Mouse (Mus musculus) forebrain, postnatal 0 days (tissue): ENCODE data around the gene Pbdc1. TPM values are rescaled to one million over a fixed set of nuclear protein-coding genes. Genes with fewer than 3 reads are reported as not detected.
"Not testable (repeated sequence)": the region's sequence is repeated elsewhere in the genome, so short reads cannot be mapped to it uniquely, and the experiment has no call there.

Experiments
- ATAC-seq: fragments of 200-750 bp; cut with Nextera tagmentation; 2 replicates; pipeline ENCODE4 v1.8.0; 2017; ENCODE audit warnings: mild to moderate bottlenecking, moderate library complexity
- DNase-seq: peaks from one replicate; pipeline ENCODE4 v3.0.0-alpha.2; 2015
- H3K27ac ChIP-seq: fragments of 300-500 bp; sonication (generic); 2 replicates; pipeline ENCODE4 v1.5.1; 2014; ENCODE audit warnings: low read depth, mild to moderate bottlenecking, antibody characterized with exemption, low read length, moderate library complexity, mixed read lengths
- H3K27me3 ChIP-seq: fragments of 300-500 bp; sonication (generic); 2 replicates; pipeline ENCODE4 v1.6.1; 2014; ENCODE audit warnings: mild to moderate bottlenecking, low read length, mixed read lengths; ENCODE audit not compliant: insufficient read depth
- H3K36me3 ChIP-seq: fragments of 300-500 bp; sonication (generic); 2 replicates; pipeline ENCODE4 v1.6.1; 2014; ENCODE audit warnings: mild to moderate bottlenecking, moderate library complexity; ENCODE audit not compliant: insufficient read depth
- H3K4me1 ChIP-seq: fragments of 300-500 bp; sonication (generic); 2 replicates; pipeline ENCODE4 v1.6.1; 2014; ENCODE audit warnings: antibody characterized with exemption; ENCODE audit not compliant: insufficient read depth
- H3K4me2 ChIP-seq: fragments of 300-500 bp; sonication (generic); 2 replicates; pipeline ENCODE4 v1.6.1; 2014; ENCODE audit warnings: low read depth, mild to moderate bottlenecking, moderate library complexity
- H3K4me3 ChIP-seq: fragments of 300-500 bp; sonication (generic); 2 replicates; pipeline ENCODE4 v1.5.1; 2014; ENCODE audit warnings: low read depth, low read length, mixed read lengths
- H3K9ac ChIP-seq: fragments of 300-500 bp; sonication (generic); 2 replicates; pipeline ENCODE4 v1.6.1; 2014; ENCODE audit warnings: mild to moderate bottlenecking
- H3K9me3 ChIP-seq: fragments of 300-500 bp; sonication (generic); 2 replicates; pipeline ENCODE4 v1.6.1; 2016; ENCODE audit warnings: low read length
- CTCF ChIP-seq: sonication (generic); IDR thresholded peaks from 2 replicates; pipeline ENCODE4 v1.5.1; 2016; ENCODE audit warnings: antibody characterized with exemption, control low read depth, low read depth
- WGBS: fragments of 180-500 bp; shearing (Covaris S2); extraction: QIAGEN DNeasy Blood & Tissue Kit; methylation state at CpG from one replicate; pipeline ENCODE4 v1.1.7; 2014; 5-methylcytosine and 5-hydroxymethylcytosine counted together
- polyA plus RNA-seq: library from polyadenylated mRNA; unstranded; fragments of >200 nt; fragmentation: Nextera tagmentation; extraction: Ambion mirVana; gene quantifications from 2 replicates; pipeline ENCODE4 v1.2.1, GENCODE M21; 2015
- total RNA-seq: library from RNA; depleted of rRNA; stranded (reverse); fragments of >200 nt; gene quantifications from 2 replicates; pipeline ENCODE4 v1.2.3, GENCODE M21; 2014; rRNA removed

Pbdc1 gene
- total RNA-seq (14.4 and 24.0 TPM in 2 replicates), polyA plus RNA-seq (28.2 and 35.1 TPM in 2 replicates)

DNA sequence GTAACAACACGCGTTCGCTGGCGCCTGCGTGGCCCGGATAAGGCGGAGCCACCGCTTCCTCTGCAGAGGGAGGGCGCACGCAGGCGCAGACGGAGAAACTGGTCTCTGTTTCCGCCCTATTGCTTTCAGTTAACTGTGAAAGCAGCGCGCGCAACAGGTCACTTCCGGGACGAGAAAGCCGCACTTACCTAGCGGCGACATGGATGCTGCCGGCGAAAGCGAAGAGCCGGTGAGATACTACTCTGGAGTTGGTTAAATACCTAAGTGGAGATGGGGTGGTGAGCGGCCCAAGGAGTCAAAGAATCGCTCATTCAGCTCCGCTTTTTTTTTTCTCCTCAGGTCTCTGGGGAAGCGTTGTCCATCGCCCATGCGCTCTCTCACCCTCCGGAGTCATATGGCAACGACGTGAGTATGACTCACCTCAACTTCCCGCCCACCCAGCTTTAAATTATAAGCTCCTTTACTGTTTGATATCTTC lies at the start of gene Pbdc1:
Gene Pbdc1 (plus strand): TSS at position 142 of the 478 bp plus-strand sequence.
- 5% methylated on average over 35 of the region's 35 CpGs for WGBS
- Histone ChIP-seq H3K9ac (peak within 1 kb of the TSS; percentile 41), H3K4me2 (peak within 1 kb of the TSS; percentile 58), H3K4me3 (peak within 1 kb of the TSS; percentile 54), H3K27me3 (no peaks in the 10 kb centered on the region), H3K9me3 (no peaks in the 10 kb centered on the region), H3K4me1 (no peaks in the 10 kb centered on the region), H3K27ac (peak within 1 kb of the TSS; percentile 57; the same call in 1 of the 2 replicates), H3K36me3 (no peaks in the 10 kb centered on the region)
- no peak; the same call in 1 of the 2 replicates for TF ChIP-seq CTCF
- ATAC-seq = peak; percentile 100
- DNase-seq = peak; percentile 93

DNA sequence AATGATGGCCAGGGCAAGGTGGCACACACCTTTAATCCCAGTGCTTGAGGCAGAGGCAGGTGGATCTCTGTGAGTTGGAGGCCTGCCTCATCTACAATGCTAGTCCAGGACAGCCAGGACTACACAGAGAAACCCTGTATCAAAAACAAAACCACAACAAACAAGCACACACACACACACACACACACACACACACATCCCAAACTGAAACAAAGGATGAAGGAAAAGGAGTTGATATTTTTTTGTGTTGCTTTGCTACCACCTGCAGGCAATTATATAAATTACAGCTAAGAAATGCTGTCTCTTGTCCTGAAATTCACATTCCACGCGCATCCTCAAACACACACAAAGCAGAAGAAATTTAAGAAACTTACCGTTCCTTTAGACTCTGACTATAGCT lies 41.9 kb upstream of the Pbdc1 start:
- Histone ChIP-seq H3K27ac (no peak overlapping the region), H3K27me3 (no peaks in the 10 kb centered on the region), H3K9ac (no peak overlapping the region), H3K4me2 (no peak overlapping the region), H3K9me3 (no peaks in the 10 kb centered on the region), H3K4me1 (no peaks in the 10 kb centered on the region), H3K4me3 (no peak overlapping the region), H3K36me3 (0 out of 2 replicates have a peak, but pooled peaks cover 3% of the 10 kb centered on the region)
- TF ChIP-seq CTCF = peak; percentile 55
- WGBS = 60% methylated on average over 3 of the region's 3 CpGs
- peak; percentile 42 for ATAC-seq
- DNase-seq = peak; percentile 55

DNA sequence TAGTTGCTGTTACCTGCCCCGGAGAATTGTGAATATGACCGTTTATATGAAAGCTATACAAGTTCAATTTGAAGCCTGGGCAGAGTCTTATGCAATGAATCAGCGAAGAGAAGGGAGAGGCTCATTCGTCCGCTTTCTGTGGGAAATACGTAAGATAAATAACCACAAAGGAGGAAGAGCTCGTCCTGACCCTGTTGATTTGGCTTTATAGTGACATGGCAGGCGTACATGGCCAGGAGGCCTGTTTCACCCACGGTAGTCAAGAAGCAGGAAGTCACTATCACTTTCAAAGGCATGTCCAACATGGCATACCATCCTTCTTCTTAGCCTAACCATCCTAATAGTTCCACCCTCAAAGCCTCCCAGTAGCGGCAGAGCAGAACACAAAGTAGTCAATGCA lies 15.3 kb upstream of the Pbdc1 start:
- peaks cover 40% of the 10 kb centered on the region for H3K36me3 ChIP-seq
- no peak overlapping the region for H3K4me3 ChIP-seq
- no peak overlapping the region for H3K27ac ChIP-seq
- no peaks in the 10 kb centered on the region; the same call in 1 of the 2 replicates for H3K4me1 ChIP-seq
- WGBS = 93% methylated on average over 10 of the region's 10 CpGs
- ATAC-seq = no peak
- TF ChIP-seq CTCF = no peak
- no peaks in the 10 kb centered on the region for H3K27me3 ChIP-seq
- H3K9me3 ChIP-seq = no peaks in the 10 kb centered on the region
- H3K4me2 ChIP-seq = no peak overlapping the region
- DNase-seq = no peak
- H3K9ac ChIP-seq = no peak overlapping the region

GRCm38 (mm10) chrX:105064801-105065200 lies 14.8 kb upstream of the Pbdc1 start:
- Histone ChIP-seq H3K9ac (no peak overlapping the region), H3K27me3 (no peaks in the 10 kb centered on the region), H3K9me3 (no peaks in the 10 kb centered on the region), H3K36me3 (peaks cover 36% of the 10 kb centered on the region), H3K4me1 (no peaks in the 10 kb centered on the region; the same call in 1 of the 2 replicates), H3K4me3 (no peak overlapping the region), H3K27ac (no peak overlapping the region), H3K4me2 (no peak overlapping the region)
- DNase-seq (no peak), ATAC-seq (no peak)
- WGBS = 96% methylated on average over 4 of the region's 4 CpGs
- no peak for TF ChIP-seq CTCF

- Histone ChIP-seq H3K27me3 (no peaks in the 10 kb centered on the region), H3K36me3 (peaks cover 16% of the 10 kb centered on the region), H3K9me3 (no peaks in the 10 kb centered on the region), H3K4me3 (peak overlapping the region; percentile 63), H3K4me2 (peak overlapping the region; percentile 49), H3K4me1 (no peaks in the 10 kb centered on the region; the same call in 1 of the 2 replicates), H3K27ac (peak overlapping the region; percentile 70), H3K9ac (peak overlapping the region; percentile 56)
- under 1% methylated on average over 32 of the region's 32 CpGs for WGBS
- DNase-seq (peak; percentile 91), ATAC-seq (peak; percentile 98)
- peak; percentile 53 for TF ChIP-seq CTCF
Measured at GRCm38 (mm10) chrX:105069671-105070503, 9.7 kb upstream of the Pbdc1 start.

DNA sequence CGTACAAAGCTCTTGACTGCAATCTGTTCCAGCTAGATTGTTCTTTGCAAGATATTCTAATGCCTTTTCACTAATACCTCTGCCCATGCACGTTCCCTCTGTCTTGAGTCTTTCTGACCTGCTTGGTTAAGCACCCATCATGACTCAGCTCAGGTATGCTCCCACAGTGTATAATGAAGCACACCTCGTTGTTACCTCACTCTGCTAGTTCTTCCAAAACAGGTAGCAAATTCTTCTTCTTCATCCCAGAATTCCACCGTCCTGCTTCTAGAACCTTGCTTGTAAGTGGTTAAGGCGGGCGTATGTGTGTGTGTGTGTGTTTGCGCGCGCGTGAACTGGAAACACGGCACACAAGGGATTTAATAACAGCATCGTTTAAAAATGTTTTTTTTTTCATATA lies 405 bp upstream of the Pbdc1 start:
- WGBS = 6% methylated on average over 12 of the region's 12 CpGs
- DNase-seq (no peak), ATAC-seq (peak; percentile 40)
- no peak for TF ChIP-seq CTCF
- Histone ChIP-seq H3K27ac (peak overlapping the region; percentile 36; the same call in 1 of the 2 replicates), H3K9ac (peak overlapping the region; percentile 31), H3K4me1 (no peaks in the 10 kb centered on the region), H3K27me3 (no peaks in the 10 kb centered on the region), H3K36me3 (no peaks in the 10 kb centered on the region), H3K9me3 (no peaks in the 10 kb centered on the region), H3K4me2 (peak overlapping the region; percentile 58), H3K4me3 (peak overlapping the region; percentile 54)

DNA sequence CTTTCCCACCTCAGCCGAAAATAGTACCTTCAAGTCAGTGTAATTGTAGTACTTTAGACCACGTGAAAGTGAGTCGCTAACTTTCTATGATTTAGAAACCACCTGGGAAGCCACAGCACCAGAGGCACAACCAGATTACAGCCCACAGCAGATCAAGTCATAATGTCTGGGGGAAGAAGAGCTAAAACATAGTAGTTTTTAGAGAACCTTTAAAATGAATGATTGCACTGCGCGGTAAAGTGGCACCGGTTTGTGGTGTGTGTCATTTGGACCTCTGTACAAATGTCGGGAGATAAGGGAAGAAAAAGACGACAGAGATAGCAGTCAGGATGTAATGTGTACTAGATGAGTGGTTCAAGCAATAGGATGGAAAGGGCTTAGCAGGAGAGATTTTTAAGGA lies 540 bp downstream of the Pbdc1 start:
- Histone ChIP-seq H3K4me1 (no peaks in the 10 kb centered on the region), H3K27me3 (no peaks in the 10 kb centered on the region), H3K4me3 (peak overlapping the region; percentile 54), H3K27ac (0 out of 2 replicates have a peak overlapping the region, but pooled peaks have one; percentile 57), H3K4me2 (peak overlapping the region; percentile 58), H3K36me3 (no peaks in the 10 kb centered on the region), H3K9ac (peak overlapping the region; percentile 41), H3K9me3 (no peaks in the 10 kb centered on the region)
- ATAC-seq (no peak), DNase-seq (no peak)
- WGBS = 16% methylated on average over 8 of the region's 8 CpGs
- TF ChIP-seq CTCF = no peak

GRCm38 (mm10) chrX:105083013-105083412 lies 3.5 kb downstream of the Pbdc1 start:
- H3K9ac ChIP-seq = not testable (repeated sequence)

More at GRCm38 (mm10) chrX:105083013-105083412, 3.5 kb downstream of the Pbdc1 start:
- ATAC-seq, H3K9me3 ChIP-seq, H3K4me2 ChIP-seq, DNase-seq, H3K27ac ChIP-seq, H3K36me3 ChIP-seq, H3K27me3 ChIP-seq, H3K4me1 ChIP-seq, H3K4me3 ChIP-seq: not testable (repeated sequence)
- 87% methylated on average over 7 of the region's 7 CpGs for WGBS
